Mouse (Mus musculus) G1E (cell line): ENCODE measurements around the gene Mpped2. TPM values are rescaled to one million over a fixed set of nuclear protein-coding genes. Genes with fewer than 3 reads are reported as not detected.

Experiments
- ATAC-seq: 2 replicates; pipeline ENCODE4 v1.8.0; 2016; ENCODE audit warnings: mild to moderate bottlenecking; ENCODE audit not compliant: insufficient number of reproducible peaks, poor library complexity, low FRiP score, severe bottlenecking; ENCODE audit errors: extremely low read depth
- DNase-seq: peaks from one replicate; pipeline ENCODE4 v3.0.0; 2012; ENCODE audit warnings: low spot score
- H3K27me3 ChIP-seq: 2 replicates; pipeline ENCODE4 v1.6.1; 2012; ENCODE audit warnings: mild to moderate bottlenecking, low read length, inconsistent platforms; ENCODE audit not compliant: insufficient read depth
- H3K36me3 ChIP-seq: replicated peaks from 2 replicates; pipeline ENCODE3; 2012; ENCODE audit warnings: mild to moderate bottlenecking, inconsistent platforms
- H3K4me1 ChIP-seq: 2 replicates; pipeline ENCODE4 v1.6.1; 2012; ENCODE audit warnings: low read depth, low read length, inconsistent platforms, mixed read lengths; ENCODE audit not compliant: insufficient read depth
- H3K4me3 ChIP-seq: 2 replicates; pipeline ENCODE4 v1.5.1; 2012; ENCODE audit warnings: low read depth, mild to moderate bottlenecking, inconsistent platforms, low read length, moderate library complexity, mixed read lengths
- H3K9me3 ChIP-seq: replicated peaks from 2 replicates; pipeline ENCODE4 v1.6.1; 2012; ENCODE audit warnings: inconsistent platforms
- CTCF ChIP-seq: IDR thresholded peaks from 2 replicates; pipeline ENCODE4 v1.5.1; 2012; ENCODE audit warnings: low read depth, low read length, inconsistent platforms, mixed read lengths
- GATA1 ChIP-seq: IDR thresholded peaks from 2 replicates; pipeline ENCODE4 v1.6.1; 2012; ENCODE audit warnings: borderline replicate concordance, low read length, inconsistent platforms, mixed read lengths
- GATA2 ChIP-seq: IDR thresholded peaks from 2 replicates; pipeline ENCODE4 v1.6.1; 2012; ENCODE audit warnings: low read depth, low read length, inconsistent platforms, borderline replicate concordance
- POLR2AphosphoS5 ChIP-seq: IDR thresholded peaks from 2 replicates; pipeline ENCODE4 v1.6.1; 2012; ENCODE audit warnings: low read depth, low read length, inconsistent platforms; ENCODE audit not compliant: insufficient replicate concordance
- TAL1 ChIP-seq: conservative IDR thresholded peaks from 2 replicates; pipeline ENCODE4 v1.6.1; 2012; ENCODE audit warnings: low read depth, low read length, inconsistent platforms, mixed read lengths
- polyA plus RNA-seq: library from polyadenylated mRNA; stranded (reverse); fragments of >175 nt; gene quantifications from 2 replicates; pipeline ENCODE4 v1.2.3, GENCODE M21; 2012
- total RNA-seq, 2 experiments: library from RNA; stranded (forward) in 1 of 2; stranded (reverse) in 1 of 2; fragments of 200-1000 nt in 1 of 2; fragments of >200 nt in 1 of 2; fragmentation: Nextera tagmentation in 1 of 2; gene quantifications; 2 replicates each; pipeline ENCODE4 v1.2.3; 2014 to 2017

Gene Mpped2
- total and polyA plus RNA-seq, 3 experiments = 0.11 TPM; not detected in 2

DNA sequence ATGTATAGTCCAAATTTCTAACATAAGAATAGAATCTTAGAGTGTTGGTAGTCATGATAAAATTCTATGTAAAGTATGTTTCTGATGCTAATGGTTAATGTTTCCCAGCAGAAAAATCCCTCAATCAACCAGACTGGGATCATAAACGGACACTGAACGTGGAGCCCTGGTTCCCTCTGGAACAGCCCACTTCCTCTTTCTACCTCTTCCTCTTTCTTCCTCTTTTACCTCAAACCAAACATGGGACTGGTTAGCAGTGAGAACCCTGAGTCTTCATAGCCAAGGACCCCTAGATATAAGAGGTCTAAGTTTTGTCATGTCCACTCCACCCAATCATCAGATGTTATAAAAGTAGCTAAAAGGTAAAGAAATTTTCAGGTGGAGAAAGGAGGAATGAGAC is 132.4 kb downstream of the Mpped2 start:
- Histone ChIP-seq H3K9me3 (peaks cover 25% of the 10 kb centered on the region), H3K4me3 (no peak overlapping the region), H3K4me1 (no peaks in the 10 kb centered on the region), H3K27me3 (no peaks in the 10 kb centered on the region), H3K36me3 (no peaks in the 10 kb centered on the region)
- TF ChIP-seq GATA2 (no peak), POLR2AphosphoS5 (no peak), CTCF (no peak), TAL1 (no peak), GATA1 (no peak)
- DNase-seq (no peak), ATAC-seq (no peak)

DNA sequence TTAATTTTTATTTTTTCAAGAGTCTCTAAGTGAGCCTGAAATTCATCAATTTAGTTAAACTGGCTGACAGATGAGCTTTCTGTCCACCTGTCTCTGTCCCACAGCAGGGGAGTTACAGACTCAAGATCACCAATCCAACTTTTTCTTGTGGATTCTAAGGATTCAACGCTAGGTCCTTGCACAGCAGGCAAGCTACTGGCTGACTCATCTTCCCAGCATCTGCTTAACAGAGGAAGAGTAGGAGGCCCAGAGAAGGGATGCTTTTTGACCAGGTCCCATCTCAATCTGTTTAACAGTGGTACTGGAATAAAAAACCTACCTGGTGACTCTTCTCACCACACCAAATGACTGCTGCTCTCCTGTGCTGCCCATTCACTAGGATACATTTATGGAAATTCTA is 133.0 kb downstream of the Mpped2 start:
- Histone ChIP-seq H3K4me3 (no peak overlapping the region), H3K27me3 (no peaks in the 10 kb centered on the region), H3K9me3 (peaks cover 22% of the 10 kb centered on the region), H3K36me3 (no peaks in the 10 kb centered on the region), H3K4me1 (no peaks in the 10 kb centered on the region)
- no peak for DNase-seq
- TF ChIP-seq CTCF (no peak), TAL1 (no peak), GATA2 (no peak), POLR2AphosphoS5 (no peak), GATA1 (no peak)
- ATAC-seq = no peak

DNA sequence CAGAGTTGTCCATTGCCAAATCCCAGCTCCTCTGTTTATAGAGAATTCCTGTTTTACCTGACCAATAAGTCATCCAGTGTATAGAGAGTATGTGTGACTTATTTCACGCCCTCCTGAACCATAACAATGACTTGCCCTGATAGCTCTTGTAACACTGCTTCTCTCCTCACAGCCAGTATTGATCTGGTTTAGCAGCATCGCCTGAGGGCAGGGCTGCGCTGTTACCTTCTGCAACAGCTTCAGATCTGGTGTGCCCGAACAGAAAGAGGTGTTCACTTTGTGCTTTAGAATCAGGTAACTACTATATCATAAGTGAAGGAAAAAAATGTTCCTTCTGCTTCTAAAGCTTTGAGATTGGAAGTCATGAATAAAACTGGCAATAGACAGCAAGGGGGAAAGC is 133.7 kb downstream of the Mpped2 start:
- Histone ChIP-seq H3K4me1 (no peaks in the 10 kb centered on the region), H3K36me3 (no peaks in the 10 kb centered on the region), H3K4me3 (no peak overlapping the region), H3K9me3 (peaks cover 18% of the 10 kb centered on the region), H3K27me3 (no peaks in the 10 kb centered on the region)
- TF ChIP-seq CTCF = no peak
- no peak for TF ChIP-seq GATA1
- TF ChIP-seq GATA2 = no peak
- DNase-seq = no peak
- no peak for ATAC-seq

DNA sequence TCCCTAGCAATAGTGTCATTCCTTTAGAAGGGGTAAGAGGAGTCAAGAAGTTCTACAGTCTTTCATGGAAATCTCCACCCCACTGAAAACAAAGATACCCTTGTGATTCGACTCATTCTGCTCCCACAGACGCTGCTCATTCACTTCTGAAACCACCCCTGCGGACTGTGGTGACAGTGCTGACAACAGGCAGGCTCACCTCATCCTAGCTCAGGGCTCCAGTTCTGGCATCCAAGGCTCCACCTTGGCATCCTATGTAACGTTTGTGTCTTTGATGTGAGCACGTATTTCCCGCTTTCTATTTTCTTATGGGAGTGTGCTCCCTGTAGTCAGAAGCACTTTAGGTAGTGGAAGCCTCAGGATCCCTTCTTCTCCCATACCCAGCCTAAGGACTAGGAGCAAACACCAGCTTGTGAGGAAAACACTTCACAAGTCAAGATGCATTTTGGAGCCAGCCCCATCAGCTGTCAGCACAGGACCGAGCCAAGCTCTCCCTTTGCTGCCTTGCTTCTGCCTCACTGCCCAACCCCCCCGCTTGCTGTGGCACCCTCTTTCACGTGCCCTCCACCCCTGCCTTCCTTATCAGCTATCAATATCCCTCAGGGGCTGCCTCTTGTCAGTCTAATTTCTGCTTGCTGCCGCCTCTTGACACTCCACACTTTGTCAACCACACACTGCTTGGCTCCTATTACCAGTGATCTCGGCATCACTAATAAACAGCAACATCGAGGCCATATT is 135.7 kb downstream of the Mpped2 start:
- peaks cover 14% of the 10 kb centered on the region for H3K9me3 ChIP-seq
- no peaks in the 10 kb centered on the region for H3K27me3 ChIP-seq
- ATAC-seq (no peak), DNase-seq (no peak)
- H3K4me1 ChIP-seq = no peaks in the 10 kb centered on the region
- no peak for TF ChIP-seq CTCF
- TF ChIP-seq POLR2AphosphoS5 = no peak
- no peak for TF ChIP-seq GATA1
- no peak for TF ChIP-seq TAL1
- TF ChIP-seq GATA2 = no peak
- no peak overlapping the region for H3K4me3 ChIP-seq
- H3K36me3 ChIP-seq = no peaks in the 10 kb centered on the region

DNA sequence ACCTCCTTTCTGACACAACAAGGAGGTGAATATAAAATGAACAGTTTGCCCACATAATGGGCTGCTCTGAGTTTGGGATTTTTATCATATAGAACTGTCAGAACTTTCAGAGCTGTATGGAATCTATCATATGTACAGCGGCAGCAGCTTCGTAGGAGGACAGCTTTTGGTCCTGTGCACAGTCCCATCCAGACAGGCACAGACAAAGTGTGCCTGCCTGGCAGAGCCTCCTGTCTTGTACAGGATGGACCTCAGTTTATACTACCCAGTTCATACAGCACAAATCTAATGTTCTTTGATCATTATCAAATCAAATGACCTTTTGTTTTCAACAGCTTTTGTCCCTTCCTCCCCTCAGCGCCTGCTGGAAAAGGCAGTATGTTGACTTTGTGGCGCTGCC is 136.4 kb downstream of the Mpped2 start:
- H3K4me3 ChIP-seq = no peak overlapping the region
- H3K4me1 ChIP-seq = no peaks in the 10 kb centered on the region
- TF ChIP-seq GATA1 = no peak
- no peak for TF ChIP-seq POLR2AphosphoS5
- no peak for TF ChIP-seq CTCF
- no peak for TF ChIP-seq GATA2
- no peak for ATAC-seq
- no peak for DNase-seq
- H3K27me3 ChIP-seq = no peaks in the 10 kb centered on the region
- H3K36me3 ChIP-seq = no peaks in the 10 kb centered on the region
- peaks cover 17% of the 10 kb centered on the region for H3K9me3 ChIP-seq

DNA sequence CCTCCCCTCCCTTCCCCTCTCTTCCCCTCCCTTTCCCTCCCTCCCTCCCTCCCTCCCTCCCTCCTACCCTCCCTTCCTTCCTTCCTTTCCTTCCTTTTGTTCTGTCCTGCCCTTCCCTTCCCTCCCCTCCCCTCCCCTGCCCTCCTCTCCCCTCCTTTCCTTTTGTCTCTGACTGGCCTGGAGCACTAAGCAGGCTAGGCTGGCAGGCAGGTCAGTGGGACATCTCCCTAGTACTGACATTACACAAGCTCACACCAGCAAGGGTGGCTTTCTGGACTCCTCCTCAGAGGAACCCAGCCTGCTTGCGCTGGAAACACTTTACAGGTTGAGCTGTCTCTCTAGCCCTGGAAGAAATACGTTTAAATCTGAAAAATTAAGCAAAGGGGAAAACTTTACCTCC is 139.5 kb downstream of the Mpped2 start:
- TF ChIP-seq TAL1 (no peak), CTCF (no peak), GATA1 (no peak), GATA2 (no peak), POLR2AphosphoS5 (no peak)
- no peaks in the 10 kb centered on the region for H3K27me3 ChIP-seq
- H3K4me3 ChIP-seq = no peak overlapping the region
- no peaks in the 10 kb centered on the region for H3K4me1 ChIP-seq
- no peaks in the 10 kb centered on the region for H3K36me3 ChIP-seq
- peaks cover 29% of the 10 kb centered on the region for H3K9me3 ChIP-seq
- ATAC-seq (no peak), DNase-seq (no peak)

DNA sequence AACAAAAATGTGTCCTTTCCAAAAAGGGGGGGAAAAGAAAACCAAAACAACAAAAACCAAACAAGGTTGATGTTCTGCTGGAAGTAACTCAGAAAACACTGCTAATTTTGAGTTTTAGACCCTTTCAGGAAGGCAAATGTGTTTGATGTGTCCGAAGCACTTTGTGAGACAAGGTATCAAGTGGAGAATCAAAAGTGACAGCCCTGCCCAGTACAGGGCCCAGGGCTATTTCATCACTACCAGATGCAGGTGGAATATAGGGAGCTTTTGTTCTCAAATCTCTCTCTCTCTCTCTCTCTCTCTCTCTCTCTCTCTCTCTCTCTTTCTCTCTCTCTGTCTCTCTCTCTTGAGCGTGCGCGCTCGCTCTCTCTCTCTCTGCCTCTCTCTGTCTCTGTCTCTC is 140.1 kb downstream of the Mpped2 start:
- peaks cover 36% of the 10 kb centered on the region for H3K9me3 ChIP-seq
- no peak for TF ChIP-seq GATA1
- TF ChIP-seq GATA2 = no peak
- TF ChIP-seq POLR2AphosphoS5 = no peak
- TF ChIP-seq TAL1 = no peak
- TF ChIP-seq CTCF = no peak
- H3K4me3 ChIP-seq = no peak overlapping the region
- H3K27me3 ChIP-seq = no peaks in the 10 kb centered on the region
- no peaks in the 10 kb centered on the region for H3K4me1 ChIP-seq
- ATAC-seq = no peak
- no peaks in the 10 kb centered on the region for H3K36me3 ChIP-seq
- no peak for DNase-seq
